Mouse (Mus musculus) forebrain, embryonic 10.5 days (tissue): ENCODE measurements at regions not wholly inside any gene's neighbourhood (a gene's known extent, or its start where the extent isn't known, plus 50 kb on each side); places are given as distances from the start of the nearest gene placed in this dataset.

Source experiments
- DNase-seq: peaks from one replicate; pipeline ENCODE4 v3.0.0-alpha.2; 2017; ENCODE audit warnings: low spot score; ENCODE audit errors: extremely low spot score
- H3K27ac ChIP-seq: fragments of 300-500 bp; sonication (generic); 2 replicates; pipeline ENCODE4 v1.5.1; 2016; ENCODE audit warnings: mild to moderate bottlenecking
- H3K27me3 ChIP-seq: fragments of 300-500 bp; sonication (generic); 2 replicates; pipeline ENCODE4 v1.6.1; 2016; ENCODE audit warnings: mild to moderate bottlenecking; ENCODE audit not compliant: poor library complexity, severe bottlenecking
- H3K36me3 ChIP-seq: fragments of 300-500 bp; sonication (generic); replicated peaks from 2 replicates; pipeline ENCODE4 v1.6.1; 2016; ENCODE audit warnings: mild to moderate bottlenecking, moderate library complexity
- H3K4me1 ChIP-seq: fragments of 300-500 bp; sonication (generic); 2 replicates; pipeline ENCODE4 v1.6.1; 2016
- H3K4me3 ChIP-seq: fragments of 300-500 bp; sonication (generic); 2 replicates; pipeline ENCODE4 v1.5.1; 2016; ENCODE audit warnings: mild to moderate bottlenecking, moderate library complexity
- H3K9me3 ChIP-seq: fragments of 300-500 bp; sonication (generic); 2 replicates; pipeline ENCODE4 v1.6.1; 2016; ENCODE audit warnings: mild to moderate bottlenecking, moderate library complexity
- WGBS: fragments of 180-500 bp; shearing (Covaris S2); methylation state at CpG from one replicate; pipeline ENCODE4 v1.1.7; 2016; 5-methylcytosine and 5-hydroxymethylcytosine counted together

DNA sequence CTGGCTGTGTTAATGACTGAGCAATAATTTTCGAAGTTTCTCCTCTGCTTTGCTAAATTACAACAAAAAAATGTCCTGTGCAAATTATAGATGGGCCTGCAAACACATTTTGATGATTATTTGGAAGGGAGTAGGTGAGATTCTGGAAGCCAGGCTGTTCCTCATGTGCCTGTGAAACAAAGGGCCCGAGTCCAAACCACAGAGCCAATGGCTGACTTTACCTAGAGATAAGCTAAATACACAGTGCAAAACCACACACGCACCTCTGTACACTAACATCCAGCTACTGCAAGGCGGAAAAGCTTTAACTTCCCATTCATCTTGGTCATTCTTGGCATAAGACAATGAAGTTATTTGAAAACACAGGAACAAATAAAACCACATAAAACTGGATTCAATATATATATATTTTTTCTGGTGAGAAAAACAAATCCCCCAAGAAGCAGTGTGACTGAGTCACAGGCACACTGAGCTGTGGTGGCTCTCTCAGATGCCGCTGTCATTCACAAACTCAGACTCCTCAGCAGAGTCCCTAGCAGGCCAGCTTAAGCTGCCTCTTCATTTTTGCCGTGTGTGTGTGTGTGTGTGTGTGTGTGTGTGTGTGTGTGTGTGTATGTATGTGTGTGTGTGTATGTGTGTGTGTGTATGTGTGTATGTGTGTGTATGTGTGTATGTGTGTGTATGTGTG, 312.8 kb downstream of the Etnk1 start:
- 87% methylated on average over 6 of the region's 6 CpGs for WGBS
- Histone ChIP-seq H3K27ac (no peak overlapping the region), H3K36me3 (no peaks in the 10 kb centered on the region), H3K27me3 (no peaks in the 10 kb centered on the region), H3K4me1 (no peaks in the 10 kb centered on the region), H3K9me3 (0 out of 2 replicates have a peak, but pooled peaks cover 3% of the 10 kb centered on the region), H3K4me3 (no peak overlapping the region)
- no peak for DNase-seq

DNA sequence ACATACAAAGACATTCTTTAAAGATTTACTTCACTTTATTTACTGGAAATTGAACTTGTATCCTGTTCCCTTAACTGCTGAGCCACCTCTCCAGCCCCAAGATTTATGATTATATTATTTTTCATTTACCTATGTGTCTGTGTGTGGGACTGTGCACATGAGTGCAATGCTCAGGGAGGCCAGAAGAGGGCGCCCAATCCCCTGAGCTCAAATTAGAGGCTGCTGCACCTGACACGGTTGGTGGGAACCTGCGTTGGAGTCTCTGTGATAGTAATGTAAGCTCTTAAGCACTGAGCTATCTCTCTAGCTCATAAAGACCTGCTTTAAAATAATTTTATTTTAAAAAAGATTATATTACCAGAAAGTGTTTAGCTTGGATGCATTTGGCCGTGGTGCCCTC, 315.3 kb downstream of the Etnk1 start:
- H3K4me1 ChIP-seq: no peaks in the 10 kb centered on the region
- 83% methylated on average over 4 of the region's 4 CpGs for WGBS
- 0 out of 2 replicates have a peak, but pooled peaks cover 3% of the 10 kb centered on the region for H3K9me3 ChIP-seq
- H3K36me3 ChIP-seq: no peaks in the 10 kb centered on the region
- no peaks in the 10 kb centered on the region for H3K27me3 ChIP-seq
- no peak overlapping the region for H3K27ac ChIP-seq
- DNase-seq: no peak
- no peak overlapping the region for H3K4me3 ChIP-seq

DNA sequence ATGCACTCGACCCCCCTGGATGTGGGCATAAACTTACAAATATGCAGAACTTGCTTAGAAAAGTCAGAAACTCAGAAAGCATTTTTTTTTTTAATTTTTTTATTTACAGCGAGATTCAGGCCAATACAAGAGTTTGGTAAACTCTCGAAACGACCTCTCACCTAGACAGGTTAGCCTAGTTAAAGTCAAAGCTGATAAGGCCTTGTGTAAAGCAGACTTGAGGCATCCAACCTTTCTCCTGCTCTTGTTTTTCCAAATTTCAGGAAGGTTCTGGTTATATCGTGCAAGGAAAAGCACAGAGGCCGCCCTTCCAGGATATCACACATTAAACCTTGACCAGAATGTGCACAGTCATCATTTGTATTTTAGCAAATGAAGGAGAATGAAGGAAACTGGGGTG, 315.8 kb downstream of the Etnk1 start:
- Histone ChIP-seq H3K9me3 (0 out of 2 replicates have a peak, but pooled peaks cover 3% of the 10 kb centered on the region), H3K4me1 (no peaks in the 10 kb centered on the region), H3K36me3 (no peaks in the 10 kb centered on the region), H3K27ac (no peak overlapping the region), H3K27me3 (no peaks in the 10 kb centered on the region), H3K4me3 (no peak overlapping the region)
- WGBS: 94% methylated on average over 6 of the region's 6 CpGs
- DNase-seq: no peak

DNA sequence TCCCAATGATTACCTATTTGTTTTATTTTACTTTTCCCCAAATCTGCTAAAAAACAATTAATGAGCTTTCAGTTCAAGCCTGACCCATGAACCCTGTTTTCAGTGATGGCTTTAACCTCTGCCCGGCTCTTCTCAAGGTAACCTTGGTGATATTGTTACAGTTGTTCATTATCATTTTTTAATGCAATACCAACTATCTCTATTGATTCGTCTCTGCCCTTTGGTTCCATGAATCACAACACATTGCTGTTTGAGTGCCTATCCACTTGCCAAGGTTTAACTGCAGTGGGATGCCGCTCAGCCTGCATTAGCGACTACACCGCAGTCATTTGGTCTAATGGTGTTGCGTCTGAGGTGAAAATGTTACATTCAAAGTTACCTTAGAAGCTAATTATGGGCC, 317.9 kb downstream of the Etnk1 start:
- no peak overlapping the region for H3K27ac ChIP-seq
- no peak for DNase-seq
- no peaks in the 10 kb centered on the region for H3K27me3 ChIP-seq
- 0 out of 2 replicates have a peak, but pooled peaks cover 3% of the 10 kb centered on the region for H3K9me3 ChIP-seq
- H3K4me3 ChIP-seq: no peak overlapping the region
- no peaks in the 10 kb centered on the region for H3K36me3 ChIP-seq
- H3K4me1 ChIP-seq: no peaks in the 10 kb centered on the region
- 97% methylated on average over 6 of the region's 6 CpGs for whole genome bisulfite sequencing

DNA sequence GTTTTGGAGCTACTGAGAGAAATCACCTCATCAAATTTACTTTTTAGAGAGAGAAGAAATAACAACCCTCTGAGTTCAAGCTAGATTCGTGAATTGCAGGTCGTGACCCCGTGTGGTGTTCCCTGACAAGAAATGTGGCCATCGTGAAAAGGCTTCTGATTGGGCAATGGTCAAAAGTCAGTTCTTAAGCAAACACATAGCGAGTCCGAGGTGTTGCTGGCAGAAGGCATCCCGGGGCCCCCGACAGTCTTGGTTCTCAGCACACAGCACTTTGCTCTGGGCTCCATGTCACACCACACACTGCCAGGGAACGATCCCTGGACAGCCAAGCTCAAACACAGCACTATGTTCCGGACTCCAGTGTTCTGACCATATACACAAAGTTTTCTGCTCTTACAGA, 320.0 kb downstream of the Etnk1 start:
- WGBS: 91% methylated on average over 10 of the region's 10 CpGs
- no peak for DNase-seq
- Histone ChIP-seq H3K27ac (no peak overlapping the region), H3K9me3 (0 out of 2 replicates have a peak, but pooled peaks cover 3% of the 10 kb centered on the region), H3K36me3 (no peaks in the 10 kb centered on the region), H3K4me1 (no peaks in the 10 kb centered on the region), H3K4me3 (no peak overlapping the region), H3K27me3 (no peaks in the 10 kb centered on the region)

DNA sequence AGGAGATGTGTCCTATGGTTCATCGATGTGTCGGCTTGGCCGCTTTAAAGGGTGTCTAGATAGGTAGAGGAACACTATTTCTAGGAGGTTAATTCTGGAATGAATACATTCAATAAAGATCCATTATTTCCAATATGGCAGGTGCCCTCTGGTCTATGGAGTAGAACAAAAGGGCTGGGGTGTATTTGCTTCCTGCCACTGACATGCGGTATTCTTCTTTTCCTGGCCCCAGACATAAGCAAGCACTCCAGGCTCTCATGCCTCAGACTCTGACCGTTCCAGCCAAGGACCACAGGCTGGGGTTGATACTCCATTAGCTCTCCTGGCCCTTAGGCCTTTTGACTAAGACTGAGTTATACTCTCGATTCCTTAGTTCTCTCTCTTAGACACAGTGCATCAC, 323.0 kb downstream of the Etnk1 start:
- no peak overlapping the region for H3K27ac ChIP-seq
- H3K4me1 ChIP-seq: no peaks in the 10 kb centered on the region
- no peaks in the 10 kb centered on the region for H3K27me3 ChIP-seq
- WGBS: 99% methylated on average over 6 of the region's 6 CpGs
- no peak overlapping the region for H3K4me3 ChIP-seq
- DNase-seq: no peak
- H3K9me3 ChIP-seq: peaks cover 3% of the 10 kb centered on the region; the same call in 1 of the 2 replicates
- H3K36me3 ChIP-seq: no peaks in the 10 kb centered on the region

DNA sequence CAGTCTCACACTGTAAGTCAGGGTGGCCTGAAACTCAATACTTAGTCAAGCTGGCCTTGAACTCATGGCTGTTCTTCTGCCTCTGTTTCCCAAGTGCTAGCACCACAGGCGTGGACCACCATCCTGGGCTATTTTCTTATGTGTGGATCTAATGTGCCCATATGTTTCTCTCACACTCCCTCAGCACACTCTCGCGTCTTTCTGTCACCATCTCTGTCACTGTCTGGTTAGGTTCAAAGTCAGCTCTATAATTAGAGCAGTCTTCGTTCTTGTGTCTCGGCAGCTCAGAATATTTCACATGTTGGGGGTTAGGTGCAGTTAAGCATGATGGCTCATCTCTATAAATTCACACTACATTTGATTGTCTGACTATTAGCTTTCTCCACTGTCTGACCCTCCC, 324.4 kb downstream of the Etnk1 start:
- Histone ChIP-seq H3K4me1 (no peaks in the 10 kb centered on the region), H3K9me3 (peaks cover 3% of the 10 kb centered on the region; the same call in 1 of the 2 replicates), H3K4me3 (no peak overlapping the region), H3K36me3 (no peaks in the 10 kb centered on the region), H3K27me3 (no peaks in the 10 kb centered on the region), H3K27ac (no peak overlapping the region)
- no peak for DNase-seq
- 91% methylated on average over 5 of the region's 5 CpGs for WGBS

DNA sequence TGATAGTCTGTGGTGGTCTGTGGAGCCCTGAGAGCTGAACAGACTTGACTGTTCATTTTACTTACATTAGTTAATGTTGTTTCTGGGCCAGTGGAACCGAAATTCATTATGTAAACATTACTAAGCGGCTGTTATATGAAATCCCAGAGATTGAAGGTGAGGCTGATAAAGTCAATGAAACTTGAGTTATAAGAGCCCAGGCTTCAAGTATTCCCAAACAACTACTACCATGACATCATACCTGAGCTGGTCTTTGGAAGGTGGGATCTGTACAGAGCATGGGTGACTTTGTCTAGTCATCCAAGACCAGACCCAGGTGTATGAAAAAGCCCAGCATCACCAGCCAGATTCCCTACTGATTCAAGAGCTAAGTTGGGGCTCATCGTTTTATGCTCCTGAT, 326.5 kb downstream of the Etnk1 start:
- WGBS: 97% methylated on average over 3 of the region's 3 CpGs
- H3K36me3 ChIP-seq: no peaks in the 10 kb centered on the region
- H3K4me3 ChIP-seq: no peak overlapping the region
- H3K27ac ChIP-seq: no peak overlapping the region
- H3K4me1 ChIP-seq: peaks cover 1% of the 10 kb centered on the region
- no peaks in the 10 kb centered on the region for H3K27me3 ChIP-seq
- DNase-seq: no peak
- peaks cover 3% of the 10 kb centered on the region; the same call in 1 of the 2 replicates for H3K9me3 ChIP-seq

DNA sequence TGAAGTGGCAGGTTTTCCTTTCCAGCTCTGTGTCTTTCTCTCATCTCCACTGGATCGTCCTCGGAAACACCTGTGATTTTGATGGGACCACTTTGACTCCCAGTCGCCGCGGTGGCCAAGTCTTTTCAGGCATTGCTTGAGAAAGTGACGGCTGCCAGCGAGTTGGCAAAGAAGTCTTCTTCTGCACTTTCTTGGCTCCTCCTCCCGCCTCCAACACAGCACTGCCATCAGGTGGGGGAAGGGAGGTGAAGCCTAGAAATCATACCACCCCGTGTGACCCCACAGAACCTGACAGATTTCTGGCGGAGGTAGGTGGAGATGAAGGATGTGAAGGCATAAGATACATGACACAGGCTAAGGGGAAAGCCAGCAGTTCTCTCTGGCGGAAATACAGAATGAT, 327.3 kb downstream of the Etnk1 start:
- peaks cover 3% of the 10 kb centered on the region; the same call in 1 of the 2 replicates for H3K9me3 ChIP-seq
- 91% methylated on average over 11 of the region's 11 CpGs for WGBS
- no peak overlapping the region for H3K27ac ChIP-seq
- no peaks in the 10 kb centered on the region for H3K27me3 ChIP-seq
- H3K36me3 ChIP-seq: no peaks in the 10 kb centered on the region
- DNase-seq: no peak
- no peak overlapping the region for H3K4me3 ChIP-seq
- H3K4me1 ChIP-seq: peaks cover 8% of the 10 kb centered on the region

DNA sequence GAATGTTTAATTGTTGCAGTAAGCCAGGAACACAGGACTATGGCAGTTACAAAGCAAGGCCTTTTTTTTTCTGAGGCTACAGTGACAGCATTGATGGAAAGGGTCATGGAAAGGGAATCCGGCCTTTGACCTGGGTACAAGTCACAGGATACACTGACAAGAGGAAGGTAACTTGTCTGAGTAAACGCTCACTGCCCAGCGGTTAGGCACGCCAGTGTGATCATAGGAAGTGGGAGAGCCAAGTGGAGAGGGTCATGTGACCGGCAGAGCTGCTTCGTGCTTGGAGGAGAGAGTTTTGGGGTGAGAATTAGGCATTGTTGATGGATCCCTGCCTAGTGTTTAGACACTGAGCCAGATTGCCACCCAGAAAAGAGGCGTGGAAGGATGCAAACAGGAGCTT, 327.9 kb downstream of the Etnk1 start:
- Histone ChIP-seq H3K36me3 (no peaks in the 10 kb centered on the region), H3K27me3 (no peaks in the 10 kb centered on the region), H3K27ac (no peak overlapping the region), H3K4me3 (no peak overlapping the region), H3K4me1 (peaks cover 8% of the 10 kb centered on the region), H3K9me3 (peaks cover 3% of the 10 kb centered on the region; the same call in 1 of the 2 replicates)
- no peak for DNase-seq
- WGBS: 78% methylated on average over 7 of the region's 7 CpGs

DNA sequence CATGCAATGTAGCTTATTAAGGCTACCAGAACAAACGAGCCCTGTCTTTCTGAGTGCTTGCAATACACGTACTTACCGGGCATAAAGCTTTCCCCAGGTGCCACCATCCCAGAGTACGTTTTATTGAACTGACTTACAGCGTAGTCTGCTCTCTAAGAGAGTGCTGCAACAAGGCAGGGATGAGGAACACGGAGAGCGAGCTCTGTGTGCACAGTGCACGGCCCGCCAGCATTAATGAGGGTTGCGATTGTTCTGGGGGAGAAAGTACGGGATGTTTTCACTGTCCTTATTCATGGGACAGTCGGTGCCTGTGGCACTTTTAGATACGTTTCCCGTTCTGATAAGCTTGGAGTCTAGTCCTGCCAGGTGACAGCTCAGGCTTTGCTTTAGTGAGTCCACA, 331.7 kb downstream of the Etnk1 start:
- Histone ChIP-seq H3K9me3 (no peaks in the 10 kb centered on the region), H3K36me3 (no peaks in the 10 kb centered on the region), H3K4me1 (peaks cover 12% of the 10 kb centered on the region), H3K27ac (peak overlapping the region; percentile 41; the same call in 1 of the 2 replicates), H3K4me3 (no peak overlapping the region), H3K27me3 (no peaks in the 10 kb centered on the region)
- 83% methylated on average over 14 of the region's 14 CpGs for WGBS
- DNase-seq: no peak

DNA sequence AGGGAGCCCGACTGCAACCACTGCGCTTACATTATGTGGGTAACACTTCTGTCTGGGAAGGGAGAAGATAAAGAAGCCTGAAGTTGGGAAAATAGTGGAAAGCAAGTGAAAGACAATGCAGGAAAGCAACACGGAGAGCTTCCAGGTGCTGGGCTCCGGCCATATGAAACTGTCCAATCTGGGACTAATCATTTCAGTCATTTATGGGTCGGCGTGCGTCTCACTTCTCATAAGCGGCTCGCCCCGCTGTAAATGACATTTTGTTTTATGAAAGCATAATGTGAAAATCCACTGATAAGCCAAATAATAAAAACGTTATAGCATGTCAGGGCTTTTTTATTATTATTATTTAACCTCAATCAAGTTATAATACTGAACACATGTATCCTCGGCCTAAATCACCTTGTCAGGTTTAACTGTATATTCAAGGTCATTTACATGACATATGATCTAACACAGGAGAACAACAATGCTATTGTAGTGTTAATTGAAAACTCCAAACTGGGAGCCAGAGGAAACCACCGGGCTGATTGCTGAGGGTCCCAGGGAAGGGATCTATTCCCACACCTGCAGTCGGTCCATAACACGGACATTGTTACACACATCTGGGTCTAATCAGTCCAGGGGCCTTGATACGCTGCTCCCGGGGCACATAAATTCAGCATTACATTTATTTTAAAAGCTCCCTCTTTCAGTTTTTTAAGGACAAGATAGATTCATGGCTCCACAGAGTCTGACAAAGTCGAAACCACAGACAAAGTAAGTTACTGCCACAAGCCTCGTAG, 332.4 kb downstream of the Etnk1 start:
- no peaks in the 10 kb centered on the region for H3K9me3 ChIP-seq
- whole genome bisulfite sequencing: 74% methylated on average over 19 of the region's 19 CpGs
- H3K4me1 ChIP-seq: peaks cover 12% of the 10 kb centered on the region
- DNase-seq: no peak
- no peaks in the 10 kb centered on the region for H3K27me3 ChIP-seq
- H3K27ac ChIP-seq: peak overlapping the region; percentile 41; the same call in 1 of the 2 replicates
- H3K36me3 ChIP-seq: no peaks in the 10 kb centered on the region
- no peak overlapping the region for H3K4me3 ChIP-seq

DNA sequence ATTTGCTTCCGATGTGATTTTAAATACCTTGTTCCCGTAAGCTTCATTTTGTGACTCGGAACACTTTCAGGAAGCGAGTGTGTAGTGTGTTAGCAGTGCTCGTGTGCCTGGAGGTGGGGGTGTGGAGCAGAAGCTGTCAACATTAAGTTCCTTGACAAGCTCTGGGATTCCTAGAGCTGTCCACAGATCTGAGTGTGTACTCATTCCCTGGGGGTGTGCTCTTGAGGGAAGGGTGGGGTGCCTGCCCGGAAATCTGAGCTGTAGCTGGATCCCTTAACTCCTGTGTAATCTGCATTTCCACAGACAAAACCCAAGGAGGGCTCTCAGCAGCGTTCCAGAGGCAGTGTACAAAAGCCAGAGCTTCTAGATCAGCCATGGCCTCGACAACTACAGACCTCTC, 335.8 kb downstream of the Etnk1 start:
- no peak overlapping the region for H3K27ac ChIP-seq
- H3K27me3 ChIP-seq: no peaks in the 10 kb centered on the region
- H3K4me1 ChIP-seq: peaks cover 12% of the 10 kb centered on the region
- no peaks in the 10 kb centered on the region for H3K9me3 ChIP-seq
- no peaks in the 10 kb centered on the region for H3K36me3 ChIP-seq
- WGBS: 87% methylated on average over 8 of the region's 8 CpGs
- H3K4me3 ChIP-seq: no peak overlapping the region
- no peak for DNase-seq
